Mouse (Mus musculus): ENCODE measurements around the gene Zfp69. TPM values are rescaled to one million over a fixed set of nuclear protein-coding genes. Genes with fewer than 3 reads are reported as not detected.
A peak's percentile ranks its signal among the peaks of the same experiment; 100 is the strongest.

The Zfp69 gene
- 2.3 and 3.3 TPM in 2 replicates for polyA plus RNA-seq (2012; rRNA removed)

GRCm38 (mm10) chr4:120951428-120951973 is at the start of gene Zfp69:
Gene Zfp69 (minus strand): TSS chr4:120951699.
- TF ChIP-seq CTCF (IDR thresholded peaks at IDR 0.05; ENCODE audit: extremely low read depth, insufficient read depth, insufficient read length, insufficient replicate concordance) (no peak), POLR2A (IDR thresholded peaks at IDR 0.05; ENCODE audit: low read depth, low read length) (peak; percentile 95)
- H3K27me3 ChIP-seq (ENCODE audit: control insufficient read depth, insufficient read depth, low read length), result no peaks in the 10 kb centered on the region
- H3K27ac ChIP-seq (ENCODE audit: insufficient read depth, low read length), result peak within 1 kb of the TSS; percentile 98
- DNase-seq (ENCODE audit: low read depth in 1 of 2, low spot score in 2 of 2), result peak; percentile 79 to 91
- WGBS, result under 1% methylated on average over 58 of the region's 60 CpGs
- H3K4me1 ChIP-seq (ENCODE audit: control insufficient read depth, insufficient read depth, insufficient read length), result peaks cover 13% of the 10 kb centered on the region
- H3K36me3 ChIP-seq (ENCODE audit: control insufficient read depth, insufficient read depth, low read length), result peaks cover 2% of the 10 kb centered on the region; the same call in 1 of the 2 replicates
- peak within 1 kb of the TSS; percentile 82 for H3K4me3 ChIP-seq (ENCODE audit: extremely low read depth, insufficient read depth, insufficient read length)

DNA sequence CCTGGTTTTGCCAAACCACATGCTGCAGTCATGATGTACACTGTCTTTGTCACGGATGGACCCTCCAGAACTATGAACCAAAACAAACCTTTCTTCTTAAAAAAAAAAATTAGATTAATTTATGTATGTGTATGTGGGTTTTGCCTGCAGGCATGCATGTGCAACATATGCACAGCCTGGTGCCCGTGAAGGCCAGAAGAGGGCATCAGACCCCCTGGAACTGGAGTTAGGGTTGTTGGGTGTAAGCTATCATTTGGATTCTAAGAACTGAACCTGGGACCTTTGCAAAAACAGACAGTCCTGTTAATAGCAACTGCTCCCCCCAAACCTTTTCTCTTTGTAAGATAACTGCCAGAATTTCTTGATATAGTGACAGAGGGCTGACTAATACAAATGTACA is 49.5 kb upstream of the Zfp69 start:
- TF ChIP-seq CTCF (IDR thresholded peaks at IDR 0.05; ENCODE audit: extremely low read depth, insufficient read depth, insufficient read length, insufficient replicate concordance) (peak; percentile 37; the same call in 1 of the 2 replicates), POLR2A (IDR thresholded peaks at IDR 0.05; ENCODE audit: low read depth, low read length) (no peak)
- WGBS, result 80% methylated on average over 2 of the region's 2 CpGs
- H3K27ac ChIP-seq (ENCODE audit: insufficient read depth, low read length), result no peak overlapping the region
- H3K27me3 ChIP-seq (ENCODE audit: control insufficient read depth, insufficient read depth, low read length), result no peaks in the 10 kb centered on the region
- DNase-seq (ENCODE audit: low read depth in 1 of 2, low spot score in 2 of 2), result peak in 1 of 2 experiments; percentile 30
- H3K4me1 ChIP-seq (ENCODE audit: control insufficient read depth, insufficient read depth, insufficient read length), result peaks cover 31% of the 10 kb centered on the region
- no peak overlapping the region for H3K4me3 ChIP-seq (ENCODE audit: extremely low read depth, insufficient read depth, insufficient read length)
- H3K36me3 ChIP-seq (ENCODE audit: control insufficient read depth, insufficient read depth, low read length), result no peaks in the 10 kb centered on the region

DNA sequence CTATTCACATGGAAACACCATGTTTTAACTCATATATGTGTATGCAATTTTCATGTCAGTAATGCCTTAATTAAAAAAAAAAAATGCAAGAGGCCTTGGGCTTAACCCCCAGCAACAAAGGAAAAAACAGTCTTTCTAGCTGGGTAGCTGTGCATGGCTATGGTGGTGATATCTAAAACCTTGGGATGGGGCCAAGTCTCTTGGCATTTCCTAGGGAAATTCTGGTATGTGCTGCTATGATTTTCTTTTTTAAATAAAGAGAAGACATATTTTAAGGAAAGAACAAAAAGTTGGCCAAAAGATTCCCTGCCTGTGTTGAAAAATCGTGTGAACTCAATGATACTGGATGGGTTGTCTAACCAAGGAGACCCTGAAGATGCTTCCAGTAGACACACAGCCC is 44.4 kb upstream of the Zfp69 start:
- Histone ChIP-seq H3K27ac (ENCODE audit: insufficient read depth, low read length) (no peak overlapping the region), H3K4me1 (ENCODE audit: control insufficient read depth, insufficient read depth, insufficient read length) (peaks cover 21% of the 10 kb centered on the region)

DNA sequence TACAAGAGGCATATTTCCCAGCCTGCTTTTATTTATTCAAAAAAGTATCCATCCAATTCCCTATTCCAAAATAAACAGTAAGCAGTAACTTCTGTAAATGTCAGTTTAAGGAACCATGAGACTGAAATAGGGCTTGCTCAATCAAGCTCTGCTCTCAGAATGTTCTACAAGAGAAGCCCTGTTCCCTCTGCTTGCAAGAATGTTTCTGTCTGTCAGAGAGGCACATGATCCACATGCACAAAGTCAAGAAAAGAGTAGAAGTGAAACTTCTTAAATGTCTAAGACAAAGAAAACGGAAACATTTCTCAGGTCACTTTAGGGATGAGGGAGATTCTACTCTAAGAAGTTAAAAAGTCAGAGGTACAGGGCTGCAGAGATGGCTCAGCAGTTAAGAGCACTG is 41.5 kb upstream of the Zfp69 start:
- peaks cover 3% of the 10 kb centered on the region for H3K36me3 ChIP-seq (ENCODE audit: control insufficient read depth, insufficient read depth, low read length)
- H3K27me3 ChIP-seq (ENCODE audit: control insufficient read depth, insufficient read depth, low read length), result no peaks in the 10 kb centered on the region
- no peak overlapping the region for H3K4me3 ChIP-seq (ENCODE audit: extremely low read depth, insufficient read depth, insufficient read length)
- 0 out of 2 replicates have a peak overlapping the region, but pooled peaks have one; percentile 18 for H3K27ac ChIP-seq (ENCODE audit: insufficient read depth, low read length)
- no peak for DNase-seq (ENCODE audit: low read depth in 1 of 2, low spot score in 2 of 2)
- TF ChIP-seq CTCF (IDR thresholded peaks at IDR 0.05; ENCODE audit: extremely low read depth, insufficient read depth, insufficient read length, insufficient replicate concordance) (no peak), POLR2A (IDR thresholded peaks at IDR 0.05; ENCODE audit: low read depth, low read length) (no peak)
- peaks cover 13% of the 10 kb centered on the region for H3K4me1 ChIP-seq (ENCODE audit: control insufficient read depth, insufficient read depth, insufficient read length)
- 26% methylated on average over 1 of the region's 1 CpGs for WGBS

More for the DNA sequence above, 44.4 kb upstream of the Zfp69 start:
- DNase-seq (ENCODE audit: low read depth in 1 of 2, low spot score in 2 of 2), result no peak
- WGBS, result 76% methylated on average over 1 of the region's 1 CpGs
- TF ChIP-seq CTCF (IDR thresholded peaks at IDR 0.05; ENCODE audit: extremely low read depth, insufficient read depth, insufficient read length, insufficient replicate concordance) (no peak), POLR2A (IDR thresholded peaks at IDR 0.05; ENCODE audit: low read depth, low read length) (no peak)
- Histone ChIP-seq H3K36me3 (ENCODE audit: control insufficient read depth, insufficient read depth, low read length) (no peaks in the 10 kb centered on the region), H3K27me3 (ENCODE audit: control insufficient read depth, insufficient read depth, low read length) (no peaks in the 10 kb centered on the region), H3K4me3 (ENCODE audit: extremely low read depth, insufficient read depth, insufficient read length) (no peak overlapping the region)

DNA sequence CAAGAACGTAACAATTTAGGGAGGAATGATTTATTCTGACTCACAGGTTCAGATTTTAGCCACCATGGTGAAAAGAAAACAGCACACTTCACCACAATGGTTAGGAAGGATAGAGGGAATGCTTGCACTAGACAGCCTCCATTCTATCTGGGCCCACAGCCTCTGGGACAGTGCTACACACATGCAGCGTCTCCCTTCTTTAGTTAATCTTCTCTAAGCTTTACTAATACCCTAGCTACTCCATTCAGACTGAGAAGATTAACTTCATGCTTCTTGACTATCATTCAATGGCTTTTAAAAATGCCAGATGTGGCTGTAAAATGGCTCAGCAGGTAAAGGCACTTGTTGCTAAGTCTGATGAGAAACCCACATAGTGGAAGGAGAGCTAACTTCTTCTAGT is 40.8 kb upstream of the Zfp69 start:
- Histone ChIP-seq H3K27me3 (ENCODE audit: control insufficient read depth, insufficient read depth, low read length) (no peaks in the 10 kb centered on the region), H3K4me3 (ENCODE audit: extremely low read depth, insufficient read depth, insufficient read length) (no peak overlapping the region), H3K27ac (ENCODE audit: insufficient read depth, low read length) (peak overlapping the region; percentile 5; the same call in 1 of the 2 replicates), H3K4me1 (ENCODE audit: control insufficient read depth, insufficient read depth, insufficient read length) (peaks cover 12% of the 10 kb centered on the region), H3K36me3 (ENCODE audit: control insufficient read depth, insufficient read depth, low read length) (peaks cover 6% of the 10 kb centered on the region)
- no peak for DNase-seq (ENCODE audit: low read depth in 1 of 2, low spot score in 2 of 2)
- TF ChIP-seq POLR2A (IDR thresholded peaks at IDR 0.05; ENCODE audit: low read depth, low read length) (no peak), CTCF (IDR thresholded peaks at IDR 0.05; ENCODE audit: extremely low read depth, insufficient read depth, insufficient read length, insufficient replicate concordance) (no peak)
- 95% methylated on average over 2 of the region's 2 CpGs for WGBS

GRCm38 (mm10) chr4:120987319-120987718 is 35.8 kb upstream of the Zfp69 start:
- H3K36me3 ChIP-seq (ENCODE audit: control insufficient read depth, insufficient read depth, low read length), result peaks cover 16% of the 10 kb centered on the region
- no peaks in the 10 kb centered on the region; the same call in none of the 2 replicates for H3K4me1 ChIP-seq (ENCODE audit: control insufficient read depth, insufficient read depth, insufficient read length)
- no peak for DNase-seq (ENCODE audit: low read depth in 1 of 2, low spot score in 2 of 2)
- H3K27ac ChIP-seq (ENCODE audit: insufficient read depth, low read length), result no peak overlapping the region
- WGBS, result 60% methylated on average over 4 of the region's 4 CpGs
- TF ChIP-seq POLR2A (IDR thresholded peaks at IDR 0.05; ENCODE audit: low read depth, low read length) (no peak), CTCF (IDR thresholded peaks at IDR 0.05; ENCODE audit: extremely low read depth, insufficient read depth, insufficient read length, insufficient replicate concordance) (no peak)
- H3K4me3 ChIP-seq (ENCODE audit: extremely low read depth, insufficient read depth, insufficient read length), result no peak overlapping the region
- no peaks in the 10 kb centered on the region for H3K27me3 ChIP-seq (ENCODE audit: control insufficient read depth, insufficient read depth, low read length)

- no peak overlapping the region for H3K4me3 ChIP-seq (ENCODE audit: extremely low read depth, insufficient read depth, insufficient read length)
Observed at GRCm38 (mm10) chr4:120986446-120986845, 34.9 kb upstream of the Zfp69 start.

More at GRCm38 (mm10) chr4:120986446-120986845, 34.9 kb upstream of the Zfp69 start:
- no peak overlapping the region for H3K27ac ChIP-seq (ENCODE audit: insufficient read depth, low read length)
- H3K36me3 ChIP-seq (ENCODE audit: control insufficient read depth, insufficient read depth, low read length), result peaks cover 17% of the 10 kb centered on the region
- no peaks in the 10 kb centered on the region for H3K27me3 ChIP-seq (ENCODE audit: control insufficient read depth, insufficient read depth, low read length)
- TF ChIP-seq CTCF (IDR thresholded peaks at IDR 0.05; ENCODE audit: extremely low read depth, insufficient read depth, insufficient read length, insufficient replicate concordance), result peak; percentile 74; the same call in 1 of the 2 replicates
- no peak for TF ChIP-seq POLR2A (IDR thresholded peaks at IDR 0.05; ENCODE audit: low read depth, low read length)
- DNase-seq (ENCODE audit: low read depth in 1 of 2, low spot score in 2 of 2), result peak; percentile 22 to 36
- no peaks in the 10 kb centered on the region; the same call in none of the 2 replicates for H3K4me1 ChIP-seq (ENCODE audit: control insufficient read depth, insufficient read depth, insufficient read length)
- WGBS, result 2% methylated on average over 6 of the region's 6 CpGs

Measured in spleen, adult 2 months (tissue).